Mouse (Mus musculus) thymus, postnatal 4 days (tissue): Measurements from ENCODE around the gene E130208F15Rik.

Source experiments
- DNase-seq: peaks from one replicate; pipeline ENCODE4 v3.0.0; 2021

Gene E130208F15Rik

GRCm38 (mm10) chr7:30308076-30309005 lies 13.2 kb upstream of the E130208F15Rik start, which contains the start of gene Alkbh6:
TSS of gene Alkbh6 (plus strand) at chr7:30308717.
- DNase-seq, result peak; percentile 90

GRCm38 (mm10) chr7:30309395-30310129 lies 12.0 kb upstream of the E130208F15Rik start:
- DNase-seq, result no peak

DNA sequence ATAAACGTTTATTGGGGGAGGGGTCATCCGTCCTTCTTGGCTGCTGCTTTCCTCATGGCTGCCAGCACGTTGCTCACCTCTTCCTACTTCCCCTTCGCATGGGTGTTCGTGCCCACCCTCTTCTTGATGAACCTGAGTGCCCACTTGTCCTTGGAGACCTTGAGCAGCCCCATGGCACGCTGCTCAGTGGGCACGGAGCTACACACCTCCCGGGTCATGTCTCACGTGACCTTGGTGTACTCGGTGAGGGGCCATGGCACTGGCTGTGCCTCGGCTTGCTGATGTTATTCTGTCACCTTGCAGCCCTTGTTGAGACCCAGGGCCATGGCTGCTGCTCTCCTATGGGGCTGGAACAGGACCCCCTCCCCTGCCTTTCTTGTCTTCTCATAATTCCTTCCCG lies 11.4 kb upstream of the E130208F15Rik start:
- no peak for DNase-seq

- no peak for DNase-seq
These were observed 7.7 kb upstream of the E130208F15Rik start for GRCm38 (mm10) chr7:30313666-30314320.

GRCm38 (mm10) chr7:30314721-30315155 lies 6.8 kb upstream of the E130208F15Rik start, which contains the start of gene Syne4:
TSS of gene Syne4 (plus strand) at chr7:30314807.
- no peak for DNase-seq

- DNase-seq, result no peak
These were observed 5.7 kb upstream of the E130208F15Rik start for GRCm38 (mm10) chr7:30315559-30316529.

DNA sequence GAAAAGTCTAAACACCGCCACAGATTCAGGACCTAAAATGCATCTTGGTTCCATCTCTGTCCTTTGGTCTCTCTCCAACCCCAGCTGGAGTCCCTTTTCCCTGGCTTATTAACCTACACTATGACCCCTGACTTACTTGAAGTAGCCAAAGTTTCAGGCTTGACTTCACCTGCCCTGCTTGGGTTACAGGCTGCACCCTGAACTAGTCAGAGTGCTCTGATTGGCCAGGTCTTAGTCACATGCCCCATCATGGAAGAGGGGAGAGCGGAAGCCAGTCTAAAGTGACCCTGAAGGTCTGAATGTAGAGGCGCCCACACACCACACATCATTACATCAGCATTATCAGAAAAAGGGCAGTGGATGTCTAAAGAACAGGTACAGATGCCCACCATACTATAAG lies 3.4 kb upstream of the E130208F15Rik start:
- no peak for DNase-seq

GRCm38 (mm10) chr7:30320946-30321345 lies 594 bp upstream of the E130208F15Rik start:
- no peak for DNase-seq

DNA sequence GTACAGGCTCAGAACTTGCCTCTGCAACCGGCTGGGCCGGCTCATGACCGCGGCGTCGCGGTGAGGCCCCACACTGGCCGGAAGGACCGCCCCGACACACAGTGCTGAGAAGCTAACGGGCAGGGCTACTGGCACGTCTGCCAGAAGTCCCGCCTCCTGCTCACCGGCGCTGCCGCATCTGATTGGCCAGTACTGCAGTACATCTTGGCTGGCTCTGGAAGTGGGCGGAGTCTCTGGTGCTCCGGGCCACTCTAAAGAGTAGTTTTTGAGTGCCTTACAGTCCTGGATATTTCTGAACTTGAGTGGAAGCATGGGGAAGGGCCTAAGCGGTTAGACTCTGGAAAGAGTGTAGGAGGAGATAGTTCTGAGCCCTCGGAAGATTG lies 736 bp downstream of the E130208F15Rik start:
- DNase-seq, result peak; percentile 97

DNA sequence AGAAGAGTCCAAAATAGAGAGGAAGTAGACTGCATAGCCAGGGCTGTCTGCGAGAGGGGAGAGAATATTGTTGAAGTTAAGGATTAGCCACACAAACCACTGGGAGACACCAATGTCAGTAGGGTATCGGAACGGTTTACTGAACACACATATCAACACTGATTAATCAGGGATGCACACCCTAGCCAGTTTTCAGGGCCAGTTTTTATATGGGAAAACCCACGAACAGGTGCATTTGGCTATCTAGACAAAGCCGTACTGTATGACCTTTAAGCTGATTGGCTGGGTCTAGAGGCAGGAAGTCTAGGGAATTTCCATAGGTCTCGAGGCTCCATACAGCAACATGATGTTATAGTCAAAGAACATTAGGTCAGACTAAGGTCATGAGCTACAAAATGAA lies 1.3 kb downstream of the E130208F15Rik start:
- no peak for DNase-seq

- DNase-seq, result no peak
These were observed 2.3 kb downstream of the E130208F15Rik start, which contains the start of gene Sdhaf1 for GRCm38 (mm10) chr7:30323795-30324194. TSS of gene Sdhaf1 (minus strand) at chr7:30323895.

- no peak for DNase-seq
These were observed 2.9 kb downstream of the E130208F15Rik start for GRCm38 (mm10) chr7:30324300-30324944.

- DNase-seq, result peak; percentile 84
These were observed 3.8 kb downstream of the E130208F15Rik start for GRCm38 (mm10) chr7:30325364-30325763.

DNA sequence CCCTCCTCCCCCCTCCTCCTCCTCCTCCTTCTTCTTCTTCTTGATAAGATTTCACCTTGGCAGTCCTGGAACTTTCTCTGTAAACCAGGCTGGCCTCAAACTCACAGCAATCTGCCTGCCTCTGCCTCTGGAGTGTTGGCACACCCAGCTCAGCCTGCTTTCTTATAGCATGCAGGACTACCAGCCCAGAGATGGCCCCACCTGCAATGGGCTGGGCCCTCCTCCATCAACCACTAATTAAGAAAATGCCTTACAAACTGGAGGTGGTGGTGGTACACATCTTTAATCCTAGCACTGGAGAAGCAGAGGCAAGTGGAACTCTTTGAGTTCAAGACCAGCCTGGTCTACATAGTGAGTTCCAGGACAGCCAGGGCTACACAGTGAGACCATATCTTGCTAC lies 4.9 kb downstream of the E130208F15Rik start:
- DNase-seq, result no peak

DNA sequence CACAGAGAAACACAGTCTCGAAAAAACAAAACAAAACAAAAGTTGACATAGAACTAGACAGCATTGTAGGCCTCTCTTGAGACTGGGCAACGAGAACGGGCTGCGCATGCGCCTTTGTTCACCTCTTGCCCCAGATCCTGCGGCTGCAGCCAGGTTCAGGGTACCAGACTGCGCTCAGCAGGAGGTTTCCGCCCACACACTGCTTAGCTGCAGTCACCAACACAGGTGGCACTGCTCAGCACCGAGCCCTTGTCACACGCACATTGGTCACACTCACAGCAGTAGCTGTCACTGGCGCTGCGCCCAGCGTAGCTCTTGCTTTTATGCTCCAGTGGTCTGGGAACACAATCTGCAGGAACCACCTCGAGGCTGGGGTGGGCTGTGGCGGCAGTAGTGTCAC lies 5.6 kb downstream of the E130208F15Rik start:
- no peak for DNase-seq

- DNase-seq, result no peak
These were observed 6.8 kb downstream of the E130208F15Rik start for GRCm38 (mm10) chr7:30328379-30328778.

DNA sequence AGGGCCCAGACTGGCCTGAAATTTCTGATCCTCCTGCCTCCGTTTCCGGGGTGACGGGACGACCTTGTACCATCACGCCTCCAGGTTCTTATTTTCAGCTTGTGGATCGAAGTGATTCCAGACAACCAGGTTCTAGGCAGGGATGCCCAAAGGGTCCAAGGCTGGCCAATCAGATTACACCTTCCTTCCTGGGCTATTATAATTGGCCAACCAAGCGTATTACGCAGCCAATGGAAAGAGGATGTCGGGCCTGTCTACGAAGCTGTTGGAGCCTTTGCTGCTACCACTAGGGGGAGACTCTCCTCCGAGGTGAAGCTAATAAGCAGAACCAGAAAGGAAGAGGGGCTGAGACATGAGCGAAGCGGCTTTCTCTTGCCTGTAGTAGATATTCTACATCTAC lies 10.3 kb downstream of the E130208F15Rik start:
- peak; percentile 79 for DNase-seq

- DNase-seq, result no peak
These were observed 11.2 kb downstream of the E130208F15Rik start for GRCm38 (mm10) chr7:30332622-30333259.

- DNase-seq, result peak; percentile 34
These were observed 11.9 kb downstream of the E130208F15Rik start for GRCm38 (mm10) chr7:30333436-30333835.

DNA sequence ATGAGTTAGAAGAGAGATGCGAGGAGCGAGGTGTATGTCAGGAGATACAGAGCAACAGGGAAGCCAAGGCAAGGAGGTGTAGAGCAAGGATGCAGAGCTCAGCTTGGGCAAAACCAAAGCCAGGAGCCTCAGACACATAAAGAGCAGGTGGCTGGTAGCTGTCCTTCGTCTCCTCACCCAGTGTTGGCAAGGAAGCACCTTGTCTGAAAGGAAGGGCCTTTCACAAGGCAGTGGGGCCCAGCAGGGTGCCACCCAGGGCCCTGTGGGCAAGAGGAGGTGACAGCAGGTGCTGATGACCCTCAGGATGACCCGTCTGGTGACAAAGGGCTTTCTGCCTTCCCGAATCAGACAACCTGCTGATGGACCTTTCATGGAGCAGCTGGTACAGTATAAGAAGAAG lies 13.0 kb downstream of the E130208F15Rik start:
- DNase-seq, result no peak

DNA sequence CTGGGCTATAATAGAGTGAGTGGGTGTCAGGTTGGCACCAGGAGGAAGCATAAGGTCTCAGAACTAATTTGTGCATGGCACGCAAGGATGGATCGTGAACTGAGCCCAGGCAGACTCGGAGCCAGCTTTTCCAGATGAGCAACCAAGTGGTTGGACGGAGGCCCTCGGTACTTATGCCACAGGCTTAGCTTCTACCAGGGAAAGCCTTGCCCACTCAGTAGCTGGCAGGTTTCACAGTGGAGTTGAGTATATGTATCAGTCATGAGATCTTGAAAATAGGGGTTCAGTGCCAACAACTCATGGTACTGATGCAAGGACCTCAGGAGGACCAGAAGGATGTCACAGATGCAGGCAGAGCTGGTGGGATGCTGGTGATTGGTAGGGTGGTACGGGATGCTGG lies 14.1 kb downstream of the E130208F15Rik start:
- no peak for DNase-seq
